Mouse (Mus musculus): ENCODE measurements around the gene Gm11397.
"Not testable (repeated sequence)": the region's sequence is repeated elsewhere in the genome, so short reads cannot be mapped to it uniquely, and the experiment has no call there.

Gene Gm11397

DNA sequence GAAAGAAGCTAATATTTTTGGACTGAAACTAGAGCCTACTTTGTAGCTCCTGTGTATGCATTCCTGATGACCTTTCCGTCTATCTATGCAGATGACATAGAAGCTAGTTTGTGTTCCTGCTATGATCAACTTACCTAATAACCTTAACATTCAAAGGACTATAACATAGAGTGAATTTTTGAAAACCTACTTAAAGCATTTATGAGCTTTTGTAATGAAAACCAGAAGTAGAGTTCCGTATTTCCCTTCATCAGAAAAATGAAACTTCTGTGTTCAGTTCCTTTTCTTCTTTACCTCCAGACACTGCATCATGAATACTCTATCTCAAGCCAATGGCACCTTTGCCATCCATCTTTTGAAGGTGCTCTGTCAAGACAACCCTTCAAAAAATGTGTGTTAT lies at the start of gene Gm11397:
Gene Gm11397, plus strand, starts transcription at position 301 of the 400 bp plus-strand sequence.
- in situ Hi-C loops (cut with MboI; ENCODE audit: unreplicated experiment in 2 of 2) = not testable (repeated sequence)

DNA sequence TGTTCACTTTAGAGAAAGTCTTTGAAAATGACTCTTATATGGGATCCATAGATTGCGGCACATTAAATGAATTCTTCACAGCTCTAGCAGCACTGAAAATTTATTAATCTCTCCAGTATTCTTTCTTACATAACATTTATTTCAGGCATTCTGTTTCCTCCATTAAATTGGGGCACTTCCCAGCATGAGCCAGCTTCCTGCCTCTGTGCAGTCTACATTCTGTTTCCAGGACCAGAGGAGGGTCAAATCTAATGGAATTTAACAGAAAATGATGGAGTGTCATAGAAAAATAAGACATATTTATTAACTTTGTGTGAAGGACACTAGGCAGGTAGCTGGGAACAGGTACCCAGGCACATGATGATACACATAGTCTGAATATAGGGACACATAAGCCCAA lies 38.9 kb upstream of the Gm11397 start:
- in situ Hi-C loops (cut with MboI; ENCODE audit: unreplicated experiment in 2 of 2) = not testable (repeated sequence)

DNA sequence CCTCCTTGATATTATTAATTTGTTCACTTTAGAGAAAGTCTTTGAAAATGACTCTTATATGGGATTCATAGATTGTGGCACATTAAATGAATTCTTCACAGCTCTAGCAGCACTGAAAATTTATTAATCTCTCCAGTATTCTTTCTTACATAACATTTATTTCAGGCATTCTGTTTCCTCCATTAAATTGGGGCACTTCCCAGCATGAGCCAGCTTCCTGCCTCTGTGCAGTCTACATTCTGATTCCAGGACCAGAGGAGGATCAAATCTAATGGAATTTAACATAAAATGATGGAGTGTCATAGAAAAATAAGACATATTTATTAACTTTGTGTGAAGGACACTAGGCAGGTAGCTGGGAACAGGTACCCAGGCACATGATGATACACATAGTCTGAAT lies 37.2 kb downstream of the Gm11397 start:
- in situ Hi-C loops (cut with MboI; ENCODE audit: unreplicated experiment in 2 of 2) = not testable (repeated sequence)

Data from v-Abl transformed pro-B cells (cell line).